ENCODE assay signal across 13 mouse cellular contexts in the genomic region with DNA sequence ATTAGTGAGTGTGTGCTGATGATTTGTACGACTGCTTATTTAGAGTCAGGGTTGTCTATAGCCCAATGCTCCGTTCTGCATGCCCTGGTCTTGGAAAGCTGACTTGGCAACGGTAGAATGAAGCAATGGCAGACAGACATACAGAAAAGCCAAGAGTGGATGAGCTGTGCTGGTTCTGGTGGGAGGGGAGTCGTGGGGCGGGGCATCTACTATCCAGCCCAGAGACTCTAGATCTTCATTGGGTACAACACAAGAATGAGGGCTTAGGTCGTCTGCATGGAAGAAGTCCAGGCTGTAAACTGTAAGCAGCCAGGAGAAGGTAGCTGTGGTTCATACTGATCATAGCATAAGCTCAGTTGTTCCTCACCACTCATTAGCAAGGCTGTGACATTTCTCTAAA.
DNase-seq lines count a peak whose midpoint lies in the region; ATAC-seq and TF ChIP-seq lines count a peak whose summit lies in the region.
"Had no signal": no experiment of that assay in that cellular context is flagged by ENCODE, and none has a peak within 500 bp of the region (broad histone marks: within the 10 kb centered on the region; RNA-seq: fewer than 3 reads in every experiment).

No protein-coding gene starts in this region.

- H3K9ac ChIP-seq in limb, embryonic 12.5 days (replicated peaks), result no peak overlapping the region
- H3K9ac ChIP-seq in hindbrain, embryonic 16.5 days (ENCODE audit: low read depth, low read length), result no peak overlapping the region

- H3K27me3 ChIP-seq in limb, embryonic 12.5 days, result no peaks in the 10 kb centered on the region
- H3K27me3 ChIP-seq in limb, embryonic 10.5 days (ENCODE audit: low read depth, poor library complexity, severe bottlenecking), result no peaks in the 10 kb centered on the region
- no peaks in the 10 kb centered on the region for H3K27me3 ChIP-seq in hindbrain, embryonic 16.5 days (replicated peaks; ENCODE audit: control insufficient read depth, insufficient read depth, low read length)

- H3K4me3 ChIP-seq in limb, embryonic 12.5 days (replicated peaks), result no peak overlapping the region
- no peak overlapping the region for H3K4me3 ChIP-seq in limb, embryonic 10.5 days
- H3K4me3 ChIP-seq in cortical plate, adult 2 months (ENCODE audit: insufficient read depth, low read length), result peak overlapping the region; percentile 21
- no peak overlapping the region for H3K4me3 ChIP-seq in hindbrain, embryonic 16.5 days (ENCODE audit: low read length)
- H3K4me3 ChIP-seq: erythroblast, embryonic 14.5 days had no signal

- H3K36me3 ChIP-seq in limb, embryonic 12.5 days, result no peaks in the 10 kb centered on the region
- no peaks in the 10 kb centered on the region for H3K36me3 ChIP-seq in limb, embryonic 10.5 days
- H3K36me3 ChIP-seq in hindbrain, embryonic 16.5 days (ENCODE audit: control insufficient read depth, insufficient read depth, low read length), result no peaks in the 10 kb centered on the region

- 0 out of 2 replicates have a peak, but pooled peaks cover 5% of the 10 kb centered on the region for H3K9me3 ChIP-seq in limb, embryonic 12.5 days
- H3K9me3 ChIP-seq in limb, embryonic 10.5 days (replicated peaks), result no peaks in the 10 kb centered on the region
- no peaks in the 10 kb centered on the region for H3K9me3 ChIP-seq in hindbrain, embryonic 16.5 days (ENCODE audit: control insufficient read depth, low read length)

- no peak for TF ChIP-seq CTCF in cortical plate, adult 2 months (IDR thresholded peaks at IDR 0.05; ENCODE audit: extremely low read depth, insufficient read depth, low read length)

- no peak overlapping the region for H3K27ac ChIP-seq in limb, embryonic 12.5 days
- no peak overlapping the region for H3K27ac ChIP-seq in limb, embryonic 10.5 days
- 0 out of 2 replicates have a peak overlapping the region, but pooled peaks have one; percentile 3 for H3K27ac ChIP-seq in cortical plate, adult 2 months (ENCODE audit: insufficient read depth, low read length)
- no peak overlapping the region for H3K27ac ChIP-seq in hindbrain, embryonic 16.5 days (ENCODE audit: low read depth, low read length)

- DNase-seq in cerebellum, adult 11-12 months, result peak; percentile 41
- no peak for DNase-seq in cerebellum, adult 11 months
- no peak for DNase-seq in limb, embryonic 10.5 days (ENCODE audit: low spot score)
- no peak for DNase-seq in adrenal gland, adult 2 months
- DNase-seq: kidney, postnatal 25 days; retina, postnatal 1 day; thymus, postnatal 4 days had no signal

- H3K4me2 ChIP-seq in limb, embryonic 12.5 days, result no peak overlapping the region
- peak overlapping the region; percentile 31; the same call in 1 of the 2 replicates for H3K4me2 ChIP-seq in hindbrain, embryonic 16.5 days (ENCODE audit: low read length)

- 85% methylated on average over 6 of the region's 6 CpGs for WGBS in limb, embryonic 12.5 days
- 84% methylated on average over 6 of the region's 6 CpGs for WGBS in limb, embryonic 10.5 days
- 74% methylated on average over 6 of the region's 6 CpGs for WGBS in hindbrain, embryonic 16.5 days

- ATAC-seq in limb, embryonic 12.5 days (ENCODE audit: insufficient number of reproducible peaks, insufficient read depth, low FRiP score, low TSS enrichment, low read depth), result 0 out of 2 replicates have a peak, but pooled peaks have one; percentile 34
- ATAC-seq in hindbrain, embryonic 16.5 days, result peak; percentile 40
- no peak for ATAC-seq in granulocyte monocyte progenitor cell, adult 5-6 weeks (replicated peaks; ENCODE audit: poor library complexity, severe bottlenecking)
- ATAC-seq: intestine, postnatal 0 days had no signal

- no peak for TF ChIP-seq POLR2A in cortical plate, adult 2 months (IDR thresholded peaks at IDR 0.05; ENCODE audit: extremely low read depth, insufficient read depth, low read length)

- peaks cover 36% of the 10 kb centered on the region for H3K4me1 ChIP-seq in limb, embryonic 12.5 days (replicated peaks)
- peaks cover 16% of the 10 kb centered on the region for H3K4me1 ChIP-seq in limb, embryonic 10.5 days
- H3K4me1 ChIP-seq in cortical plate, adult 2 months (ENCODE audit: control insufficient read depth, insufficient read depth, low read length), result peaks cover 1% of the 10 kb centered on the region
- H3K4me1 ChIP-seq in hindbrain, embryonic 16.5 days (ENCODE audit: control insufficient read depth, insufficient read depth, low read depth, low read length), result peaks cover 8% of the 10 kb centered on the region
